Mouse (Mus musculus) spleen, adult 2 months (tissue): ENCODE results near the gene March11. TPM values are rescaled to one million over a fixed set of nuclear protein-coding genes. Genes with fewer than 3 reads are reported as not detected.

Source experiments
- DNase-seq, 2 experiments: peaks; one replicate each; pipeline versions ENCODE4 v3.0.0 to v3.0.0-alpha.2; 2012 to 2021; ENCODE audit warnings: low spot score in 2 of 2, low read depth in 1 of 2
- H3K27ac ChIP-seq: fragments of 200-500 bp; 2 replicates; pipeline ENCODE4 v1.5.1; 2012; ENCODE audit warnings: low read length, inconsistent platforms; ENCODE audit not compliant: insufficient read depth
- H3K27me3 ChIP-seq: fragments of 200-500 bp; 2 replicates; pipeline ENCODE4 v1.6.1; 2012; ENCODE audit warnings: mild to moderate bottlenecking, moderate library complexity, low read length, inconsistent platforms; ENCODE audit not compliant: control insufficient read depth, insufficient read depth
- H3K36me3 ChIP-seq: fragments of 200-500 bp; 2 replicates; pipeline ENCODE4 v1.6.1; 2012; ENCODE audit warnings: mild to moderate bottlenecking, low read length, inconsistent platforms; ENCODE audit not compliant: control insufficient read depth, insufficient read depth
- H3K4me1 ChIP-seq: fragments of 200-500 bp; 2 replicates; pipeline ENCODE4 v1.6.1; 2011; ENCODE audit warnings: inconsistent platforms; ENCODE audit not compliant: control insufficient read depth, insufficient read depth, insufficient read length
- H3K4me3 ChIP-seq: fragments of 200-500 bp; 2 replicates; pipeline ENCODE4 v1.5.1; 2011; ENCODE audit warnings: mild to moderate bottlenecking, inconsistent platforms; ENCODE audit not compliant: insufficient read depth, insufficient read length; ENCODE audit errors: extremely low read depth
- CTCF ChIP-seq: fragments of 200-500 bp; IDR thresholded peaks from 2 replicates; pipeline ENCODE4 v1.5.1; 2011; ENCODE audit warnings: mild to moderate bottlenecking, inconsistent platforms; ENCODE audit not compliant: insufficient read depth, insufficient read length, insufficient replicate concordance; ENCODE audit errors: extremely low read depth
- POLR2A ChIP-seq: fragments of 200-500 bp; IDR thresholded peaks from 2 replicates; pipeline ENCODE4 v1.6.1; 2011; ENCODE audit warnings: low read depth, low read length, inconsistent platforms
- WGBS: fragments of 180-500 bp; shearing (Covaris S2); methylation state at CpG from one replicate; pipeline ENCODE4 v1.1.7; 2018; 5-methylcytosine and 5-hydroxymethylcytosine counted together
- polyA plus RNA-seq: library from polyadenylated mRNA; depleted of rRNA; stranded (reverse); fragments of >200 nt; gene quantifications from 2 replicates; pipeline ENCODE4 v1.2.3, GENCODE M21; 2012

The March11 gene
- polyA plus RNA-seq, 1 experiment: not detected

DNA sequence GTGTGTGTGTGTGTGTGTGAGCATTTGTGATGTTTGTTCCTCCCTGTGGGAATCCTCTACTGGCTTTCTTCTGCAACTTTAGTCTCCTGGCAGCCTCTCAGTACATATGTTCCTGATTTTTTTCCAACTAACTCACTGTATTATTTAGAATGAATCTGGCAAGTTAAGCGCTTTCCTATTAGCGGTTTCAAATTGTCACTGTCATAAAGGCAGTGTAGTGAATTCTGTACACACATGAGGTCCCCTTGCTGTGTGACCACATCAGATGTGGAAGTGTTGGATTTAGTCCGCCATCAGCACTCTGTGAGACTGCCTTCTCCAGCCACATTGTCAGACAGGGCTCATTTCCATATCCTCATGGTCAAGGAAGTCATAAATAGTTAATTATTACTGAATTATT is 26.9 kb downstream of the March11 start:
- no peak for DNase-seq
- Histone ChIP-seq H3K36me3 (no peaks in the 10 kb centered on the region), H3K4me3 (no peak overlapping the region), H3K27ac (no peak overlapping the region), H3K4me1 (no peaks in the 10 kb centered on the region), H3K27me3 (no peaks in the 10 kb centered on the region)
- no peak for TF ChIP-seq POLR2A
- no peak for TF ChIP-seq CTCF
- 90% methylated on average over 3 of the region's 3 CpGs for WGBS

GRCm38 (mm10) chr15:26337775-26338174 is 28.9 kb downstream of the March11 start:
- TF ChIP-seq POLR2A (no peak), CTCF (no peak)
- Histone ChIP-seq H3K27me3 (no peaks in the 10 kb centered on the region), H3K4me3 (no peak overlapping the region), H3K4me1 (no peaks in the 10 kb centered on the region), H3K36me3 (no peaks in the 10 kb centered on the region), H3K27ac (no peak overlapping the region)
- no peak for DNase-seq
- WGBS: 86% methylated on average over 2 of the region's 2 CpGs

DNA sequence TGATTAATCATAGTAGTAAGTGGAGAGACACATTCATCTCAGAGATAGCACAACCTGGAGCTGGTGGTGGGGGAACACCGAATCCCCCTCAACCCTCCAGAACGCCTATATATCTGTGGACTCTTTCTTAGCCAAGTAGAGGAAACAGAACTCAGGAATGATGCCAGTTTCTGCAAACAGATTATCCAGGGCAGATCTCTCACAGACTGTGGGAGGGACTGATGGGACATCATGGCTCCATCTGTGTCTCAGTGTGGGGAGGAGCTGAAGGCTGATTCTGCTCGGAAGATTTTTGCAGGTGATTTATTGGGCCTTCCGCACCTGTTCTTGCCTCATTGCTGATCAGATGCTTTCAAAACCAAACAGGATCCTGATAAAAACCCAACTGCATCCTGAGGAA is 29.5 kb downstream of the March11 start:
- Histone ChIP-seq H3K27ac (no peak overlapping the region), H3K36me3 (no peaks in the 10 kb centered on the region), H3K4me1 (no peaks in the 10 kb centered on the region), H3K4me3 (no peak overlapping the region), H3K27me3 (no peaks in the 10 kb centered on the region)
- TF ChIP-seq POLR2A (no peak), CTCF (no peak)
- 46% methylated on average over 4 of the region's 4 CpGs for WGBS
- no peak for DNase-seq

DNA sequence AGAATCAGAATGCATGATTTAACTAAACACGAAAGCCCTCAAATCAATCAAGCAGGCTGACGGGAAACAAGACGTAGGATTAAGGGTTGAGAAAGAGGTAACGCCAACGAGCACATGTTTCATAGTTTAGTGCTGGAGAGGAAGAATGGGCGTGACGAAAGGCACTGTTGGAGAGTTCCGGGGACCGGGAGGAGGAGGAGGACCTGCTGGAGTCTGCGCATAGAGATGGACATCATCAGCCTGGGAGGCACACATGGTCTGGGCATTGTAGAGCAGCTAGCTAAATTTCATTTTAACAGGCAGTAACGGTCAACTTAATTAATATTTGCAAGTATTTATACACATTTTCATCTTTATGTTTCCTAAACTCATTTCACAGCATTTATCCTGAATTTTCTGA is 31.6 kb downstream of the March11 start:
- Histone ChIP-seq H3K36me3 (no peaks in the 10 kb centered on the region), H3K4me1 (no peaks in the 10 kb centered on the region), H3K27ac (no peak overlapping the region), H3K27me3 (no peaks in the 10 kb centered on the region), H3K4me3 (no peak overlapping the region)
- TF ChIP-seq POLR2A: no peak
- no peak for TF ChIP-seq CTCF
- WGBS: 93% methylated on average over 11 of the region's 11 CpGs
- DNase-seq: no peak

- DNase-seq: no peak
- H3K4me1 ChIP-seq: no peaks in the 10 kb centered on the region
- TF ChIP-seq POLR2A: no peak
- TF ChIP-seq CTCF: no peak
- H3K36me3 ChIP-seq: no peaks in the 10 kb centered on the region
- no peaks in the 10 kb centered on the region for H3K27me3 ChIP-seq
- H3K27ac ChIP-seq: no peak overlapping the region
- WGBS: 82% methylated on average over 6 of the region's 6 CpGs
- no peak overlapping the region for H3K4me3 ChIP-seq
Observed at GRCm38 (mm10) chr15:26340966-26341365, 32.1 kb downstream of the March11 start.

DNA sequence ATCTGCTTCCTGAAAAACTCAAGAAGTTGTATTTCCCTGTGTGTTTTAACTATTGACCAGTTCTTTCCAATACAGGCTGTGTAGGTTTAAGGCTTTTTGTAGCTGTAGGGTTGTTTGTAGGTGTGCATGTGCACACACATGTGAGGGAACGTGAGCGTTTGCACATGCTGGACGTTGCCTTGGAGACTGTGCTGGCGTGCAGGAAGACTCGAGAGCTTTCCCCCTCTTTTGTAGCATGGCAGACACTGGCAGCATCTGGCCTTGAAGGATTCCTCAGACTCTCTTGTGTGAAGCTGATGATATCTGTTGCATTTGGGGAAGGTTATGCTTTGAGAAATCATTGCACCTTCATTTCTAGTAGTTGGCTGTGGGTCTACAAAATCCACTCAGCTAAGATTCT is 35.5 kb downstream of the March11 start:
- 88% methylated on average over 5 of the region's 5 CpGs for WGBS
- H3K4me3 ChIP-seq: no peak overlapping the region
- no peak for DNase-seq
- H3K4me1 ChIP-seq: no peaks in the 10 kb centered on the region
- no peaks in the 10 kb centered on the region for H3K27me3 ChIP-seq
- no peak overlapping the region for H3K27ac ChIP-seq
- no peaks in the 10 kb centered on the region for H3K36me3 ChIP-seq
- no peak for TF ChIP-seq CTCF
- no peak for TF ChIP-seq POLR2A

GRCm38 (mm10) chr15:26353656-26354055 is 44.8 kb downstream of the March11 start:
- H3K36me3 ChIP-seq: no peaks in the 10 kb centered on the region
- H3K4me3 ChIP-seq: no peak overlapping the region
- TF ChIP-seq CTCF: no peak
- H3K4me1 ChIP-seq: no peaks in the 10 kb centered on the region
- H3K27ac ChIP-seq: no peak overlapping the region
- no peaks in the 10 kb centered on the region for H3K27me3 ChIP-seq
- DNase-seq: no peak
